In the genomic region with DNA sequence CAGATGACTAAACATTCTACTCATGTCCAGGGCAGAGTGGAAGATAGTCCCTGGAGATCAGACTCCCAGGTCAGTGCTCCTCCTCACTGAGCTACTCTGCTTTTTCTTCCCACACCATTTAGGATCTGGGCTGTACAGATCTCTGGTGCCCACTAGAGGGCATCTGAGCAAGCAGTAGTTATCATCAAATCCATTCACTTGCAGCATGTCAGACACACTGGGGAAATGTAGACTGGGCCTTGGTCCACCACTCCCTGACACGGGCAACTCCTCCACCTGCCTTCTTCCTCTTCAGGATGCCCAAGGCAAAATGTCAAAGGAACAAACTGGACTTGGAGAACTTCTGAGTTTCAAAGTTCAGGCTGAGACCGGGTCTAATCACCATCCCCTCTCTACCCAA, we compare ENCODE assay signal across 9 mouse cellular contexts. TPM values are rescaled to one million over a fixed set of nuclear protein-coding genes. Genes with fewer than 3 reads are reported as not detected.
DNase-seq lines count a peak whose midpoint lies in the region; ATAC-seq lines count a peak whose summit lies in the region.
"Had no signal": no experiment of that assay in that cellular context is flagged by ENCODE, and none has a peak within 500 bp of the region (broad histone marks: within the 10 kb centered on the region; RNA-seq: fewer than 3 reads in every experiment).

No protein-coding gene starts in this region.

- no peaks in the 10 kb centered on the region for H3K36me3 ChIP-seq in hindbrain, embryonic 11.5 days (ENCODE audit: control insufficient read depth, insufficient read depth, low read length)
- H3K36me3 ChIP-seq in hindbrain, embryonic 12.5 days = no peaks in the 10 kb centered on the region

- no peak overlapping the region for H3K4me2 ChIP-seq in hindbrain, embryonic 11.5 days (replicated peaks; ENCODE audit: low read depth, low read length)
- no peak overlapping the region for H3K4me2 ChIP-seq in hindbrain, embryonic 12.5 days (replicated peaks)

- 0 out of 2 replicates have a peak, but pooled peaks cover 3% of the 10 kb centered on the region for H3K27me3 ChIP-seq in hindbrain, embryonic 11.5 days (ENCODE audit: control insufficient read depth, insufficient read depth, low read length)
- H3K27me3 ChIP-seq in hindbrain, embryonic 12.5 days = peaks cover 15% of the 10 kb centered on the region

- WGBS in hindbrain, embryonic 11.5 days = 69% methylated on average over 2 of the region's 2 CpGs
- WGBS in hindbrain, embryonic 12.5 days = 69% methylated on average over 2 of the region's 2 CpGs

- DNase-seq in hindbrain, embryonic 11.5 days (ENCODE audit: low spot score) = peak; percentile 51
- DNase-seq in 3T3-L1 (ENCODE audit: low read depth, low spot score) (peak; percentile 77), NIH3T3 (ENCODE audit: low read depth) (peak; percentile 76)
- DNase-seq in kidney, postnatal 36 days = peak; percentile 36 to 62
- DNase-seq in naive thymus-derived CD4-positive, alpha-beta T cell, adult 2 months (ENCODE audit: low read depth) = peak; percentile 2
- DNase-seq in c-Kit-positive CD71-positive TER-119-positive erythroid progenitor cells, embryonic 14.5 days (ENCODE audit: low spot score) = no peak

- no peak for ATAC-seq in hindbrain, embryonic 11.5 days (ENCODE audit: low FRiP score)
- no peak for ATAC-seq in hindbrain, embryonic 12.5 days (ENCODE audit: low FRiP score)
- peak; percentile 80 for ATAC-seq in common myeloid progenitor, adult 5-6 weeks (replicated peaks; ENCODE audit: low read depth, poor library complexity, severe bottlenecking)

- no peak overlapping the region for H3K9ac ChIP-seq in hindbrain, embryonic 11.5 days (ENCODE audit: low read depth, low read length)
- no peak overlapping the region for H3K9ac ChIP-seq in hindbrain, embryonic 12.5 days

- H3K9me3 ChIP-seq in hindbrain, embryonic 11.5 days (ENCODE audit: control insufficient read depth, low read length) = no peaks in the 10 kb centered on the region
- H3K9me3 ChIP-seq in hindbrain, embryonic 12.5 days (replicated peaks) = no peaks in the 10 kb centered on the region

- H3K4me3 ChIP-seq in hindbrain, embryonic 11.5 days (ENCODE audit: low read depth, low read length) = no peak overlapping the region
- no peak overlapping the region for H3K4me3 ChIP-seq in hindbrain, embryonic 12.5 days

- H3K27ac ChIP-seq in hindbrain, embryonic 11.5 days (ENCODE audit: low read depth, low read length) = no peak overlapping the region
- no peak overlapping the region for H3K27ac ChIP-seq in hindbrain, embryonic 12.5 days

- H3K4me1 ChIP-seq in hindbrain, embryonic 11.5 days (replicated peaks; ENCODE audit: control insufficient read depth, insufficient read depth, low read length) = no peaks in the 10 kb centered on the region
- no peaks in the 10 kb centered on the region for H3K4me1 ChIP-seq in hindbrain, embryonic 12.5 days

RNA-seq across cellular contexts. Expression of a gene that starts 51.9 kb away (rescaled TPM):
- not detected in 2 replicates for polyA plus RNA-seq in hindbrain, embryonic 11.5 days (2014; fragmentation: Nextera tagmentation; extraction: Ambion mirVana)
- 0.04 and 0.07 TPM in 2 replicates for polyA plus RNA-seq in hindbrain, embryonic 12.5 days (2016; fragmentation: Nextera tagmentation; extraction: Ambion mirVana)
- not detected in 2 replicates for total RNA-seq in common myeloid progenitor, adult 5-6 weeks (2017)
- total RNA-seq: neutrophil, adult 5-6 weeks had no signal
